Mouse (Mus musculus) inflammation-experienced regulatory T-cells (primary cell): ENCODE data around the gene Zmat3. TPM values are rescaled to one million over a fixed set of nuclear protein-coding genes. Genes with fewer than 3 reads are reported as not detected.

Experiments
- polyA plus RNA-seq, 2 experiments: library from polyadenylated mRNA; unstranded; fragments of 100-300 nt; shearing (Covaris generic); gene quantifications; one replicate each; pipeline ENCODE4 v1.2.1; 2017

Zmat3 gene
- polyA plus RNA-seq: 1 to 10 TPM; 3.4 to 4.1 TPM

GRCm38 (mm10) chr3:32365546-32366245, at the start of gene Zmat3:
Gene Zmat3, minus strand, starts transcription at chr3:32366014.

GRCm38 (mm10) chr3:32397461-32398174, 31.8 kb upstream of the Zmat3 start, which contains the start of gene Pik3ca:
Gene Pik3ca, plus strand, starts transcription at chr3:32397671.

Other genes with a start within 250 kb of the Zmat3 start
- gene Pik3ca, start 31.7 kb upstream of the Zmat3 start, polyA plus RNA-seq: 10 to 100 TPM; 34.3 to 37.6 TPM
- 1 to 10 TPM in 1 of 2 experiments, under 1 TPM in 1; 0.45 to 2.2 TPM for gene Kcnmb3, start 126.2 kb upstream of the Zmat3 start, polyA plus RNA-seq
- gene Zfp639, start 144.2 kb upstream of the Zmat3 start, polyA plus RNA-seq: 10 to 100 TPM; 46.3 to 76.3 TPM
- gene Mfn1, start 163.5 kb upstream of the Zmat3 start, polyA plus RNA-seq: 10 to 100 TPM; 23.4 to 31.4 TPM